ENCODE assay signal across 8 mouse cellular contexts in the genomic region with DNA sequence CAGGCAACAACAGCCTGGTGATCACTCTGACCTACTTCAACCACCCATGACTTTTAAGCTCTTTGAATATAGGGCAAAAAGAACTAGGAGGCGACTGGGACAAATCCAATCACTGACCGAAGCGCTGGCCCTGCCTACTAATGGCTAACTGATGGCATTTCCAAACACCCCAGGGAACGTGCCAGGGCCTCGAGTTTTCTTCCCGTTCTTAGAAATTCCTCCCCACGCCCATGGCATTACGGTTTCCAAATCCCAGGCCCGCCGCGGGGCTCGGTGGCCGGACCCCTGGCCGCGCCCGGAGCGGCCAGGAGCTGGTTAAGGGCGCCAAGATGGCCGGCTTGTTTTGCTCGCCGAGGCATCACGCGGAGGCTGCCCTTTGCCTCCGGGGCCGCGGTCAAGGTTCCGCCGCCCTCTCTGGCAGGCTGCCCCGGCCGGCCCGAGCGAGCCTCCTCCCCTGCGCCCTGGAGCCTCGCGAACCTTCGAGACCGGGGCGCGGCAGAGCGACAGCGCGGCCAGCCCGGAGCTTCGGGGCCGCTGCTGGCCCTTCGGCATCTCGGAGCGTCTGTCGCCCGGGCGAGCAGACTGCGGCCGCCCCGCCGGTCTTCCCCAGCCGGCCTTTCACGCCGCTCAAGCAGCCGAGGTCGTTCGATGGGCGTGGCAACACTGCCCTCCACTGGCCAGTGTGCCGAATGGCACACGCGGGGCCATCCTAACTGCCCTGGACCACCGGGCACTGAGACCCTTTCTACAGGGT. TPM values are rescaled to one million over a fixed set of nuclear protein-coding genes. Genes with fewer than 3 reads are reported as not detected.
A peak's percentile ranks its signal among the peaks of the same experiment; 100 is the strongest.
DNase-seq lines count a peak whose midpoint lies in the region; ATAC-seq and TF ChIP-seq lines count a peak whose summit lies in the region.

No protein-coding gene starts in this region.

- H3K27me3 ChIP-seq in embryonic facial prominence, embryonic 11.5 days (ENCODE audit: control insufficient read depth, insufficient read depth, low read length): no peaks in the 10 kb centered on the region
- no peaks in the 10 kb centered on the region for H3K27me3 ChIP-seq in heart, adult 2 months (ENCODE audit: control insufficient read depth, insufficient read depth, low read length)
- no peaks in the 10 kb centered on the region for H3K27me3 ChIP-seq in kidney, adult 2 months (replicated peaks; ENCODE audit: control insufficient read depth, insufficient read depth, low read length)
- H3K27me3 ChIP-seq in liver, adult 2 months (ENCODE audit: control insufficient read depth, insufficient read depth, low read length): no peaks in the 10 kb centered on the region

- peak; percentile 88 for TF ChIP-seq EP300 in heart, adult 2 months (IDR thresholded peaks at IDR 0.05; ENCODE audit: insufficient read depth, low read depth, low read length)

- WGBS in embryonic facial prominence, embryonic 11.5 days: under 1% methylated on average over 66 of the region's 66 CpGs
- WGBS in heart, adult 2 months: under 1% methylated on average over 64 of the region's 66 CpGs
- under 1% methylated on average over 66 of the region's 66 CpGs for WGBS in kidney, adult 2 months
- under 1% methylated on average over 65 of the region's 66 CpGs for WGBS in liver, adult 2 months

- H3K36me3 ChIP-seq in embryonic facial prominence, embryonic 11.5 days (replicated peaks; ENCODE audit: control insufficient read depth, insufficient read depth, low read depth, low read length): no peaks in the 10 kb centered on the region
- peaks cover 6% of the 10 kb centered on the region; the same call in 1 of the 2 replicates for H3K36me3 ChIP-seq in heart, adult 2 months (ENCODE audit: control insufficient read depth, insufficient read depth, low read length)
- no peaks in the 10 kb centered on the region for H3K36me3 ChIP-seq in kidney, adult 2 months (ENCODE audit: control insufficient read depth, insufficient read depth, low read length)
- no peaks in the 10 kb centered on the region for H3K36me3 ChIP-seq in liver, adult 2 months (ENCODE audit: control insufficient read depth, insufficient read depth, low read length)

- TF ChIP-seq CTCF in heart, adult 2 months (IDR thresholded peaks at IDR 0.05): peak; percentile 91
- TF ChIP-seq CTCF in kidney, adult 2 months (conservative IDR thresholded peaks at IDR 0.05; ENCODE audit: insufficient read depth, insufficient read length, low read depth, low read length): peak; percentile 92
- TF ChIP-seq CTCF in liver, adult 2 months (IDR thresholded peaks at IDR 0.05; ENCODE audit: low read depth, low read length): peak; percentile 95

- peak overlapping the region; percentile 95 for H3K27ac ChIP-seq in embryonic facial prominence, embryonic 11.5 days (replicated peaks; ENCODE audit: low read depth, low read length)
- H3K27ac ChIP-seq in heart, adult 2 months: peak overlapping the region; percentile 99
- peak overlapping the region; percentile 98 for H3K27ac ChIP-seq in kidney, adult 2 months (ENCODE audit: insufficient read depth, low read depth, low read length)
- peak overlapping the region; percentile 92 for H3K27ac ChIP-seq in liver, adult 2 months (replicated peaks; ENCODE audit: insufficient read depth, low read depth, low read length)

- peak; percentile 72 for ATAC-seq in embryonic facial prominence, embryonic 11.5 days (replicated peaks; ENCODE audit: insufficient number of reproducible peaks, low FRiP score, low TSS enrichment, low read depth)
- peak; percentile 47 for ATAC-seq in monocyte, adult 5-6 weeks (replicated peaks; ENCODE audit: insufficient number of reproducible peaks, low FRiP score, low TSS enrichment, poor library complexity, severe bottlenecking)

- intact Hi-C loops in heart, adult 2 months (cut with DNase I): loop anchor here (1.0 to 5.0 kb wide), 4 partner anchors 19 to 519 kb away; a partner anchor contains a TSS

- H3K79me2 ChIP-seq in heart, adult 2 months (replicated peaks; ENCODE audit: control insufficient read depth, insufficient read depth, low read length): no peaks in the 10 kb centered on the region
- peaks cover 3% of the 10 kb centered on the region; the same call in 1 of the 2 replicates for H3K79me2 ChIP-seq in liver, adult 2 months (ENCODE audit: control insufficient read depth, insufficient read depth, low read length)

- peak overlapping the region; percentile 90 for H3K4me2 ChIP-seq in embryonic facial prominence, embryonic 11.5 days (ENCODE audit: low read depth, low read length)

- no peaks in the 10 kb centered on the region for H3K9me3 ChIP-seq in embryonic facial prominence, embryonic 11.5 days (replicated peaks; ENCODE audit: control insufficient read depth, low read length)

- peaks cover 12% of the 10 kb centered on the region for H3K4me1 ChIP-seq in embryonic facial prominence, embryonic 11.5 days (ENCODE audit: control insufficient read depth, insufficient read depth, low read length)
- peaks cover 23% of the 10 kb centered on the region for H3K4me1 ChIP-seq in heart, adult 2 months (ENCODE audit: control insufficient read depth, insufficient read depth, low read length)
- H3K4me1 ChIP-seq in kidney, adult 2 months (ENCODE audit: control insufficient read depth, insufficient read depth, low read length): peaks cover 26% of the 10 kb centered on the region
- peaks cover 34% of the 10 kb centered on the region for H3K4me1 ChIP-seq in liver, adult 2 months (ENCODE audit: control insufficient read depth, insufficient read depth, low read length)

- H3K9ac ChIP-seq in embryonic facial prominence, embryonic 11.5 days (replicated peaks; ENCODE audit: low read length): peak overlapping the region; percentile 90
- peak overlapping the region; percentile 95 for H3K9ac ChIP-seq in heart, adult 2 months (ENCODE audit: low read depth, low read length)
- peak overlapping the region; percentile 73 for H3K9ac ChIP-seq in liver, adult 2 months (ENCODE audit: low read depth, low read length)

- DNase-seq in urinary bladder, adult 18-20 months (ENCODE audit: low spot score in 2 of 2): peak; percentile 83 to 87
- DNase-seq in urinary bladder, postnatal 10 days (ENCODE audit: low spot score): no peak
- peak; percentile 93 for DNase-seq in embryonic facial prominence, embryonic 11.5 days (ENCODE audit: low spot score)
- peak; percentile 95 for DNase-seq in heart, adult 2 months
- peak; percentile 97 for DNase-seq in kidney, adult 2 months
- DNase-seq in liver, adult 2 months (ENCODE audit: extremely low read depth, low read depth, low spot score): peak; percentile 94
- peak; percentile 80 to 84 for DNase-seq in spleen, postnatal 36 days (ENCODE audit: low spot score in 2 of 2)

- peak overlapping the region; percentile 48 for H3K4me3 ChIP-seq in embryonic facial prominence, embryonic 11.5 days (ENCODE audit: low read depth, low read length)
- peak overlapping the region; percentile 53 for H3K4me3 ChIP-seq in heart, adult 2 months
- peak overlapping the region; percentile 47 for H3K4me3 ChIP-seq in kidney, adult 2 months (ENCODE audit: insufficient read depth, low read depth, low read length)
- H3K4me3 ChIP-seq in liver, adult 2 months (ENCODE audit: insufficient read depth, low read depth, low read length): peak overlapping the region; percentile 43

- TF ChIP-seq POLR2A in heart, adult 2 months (IDR thresholded peaks at IDR 0.05; ENCODE audit: insufficient read depth, low read depth, low read length): 0 out of 2 replicates have a peak, but pooled peaks have one; percentile 47
- TF ChIP-seq POLR2A in kidney, adult 2 months (IDR thresholded peaks at IDR 0.05; ENCODE audit: low read depth, low read length): no peak
- 0 out of 2 replicates have a peak, but pooled peaks have one; percentile 36 for TF ChIP-seq POLR2A in liver, adult 2 months (IDR thresholded peaks at IDR 0.05; ENCODE audit: extremely low read depth, insufficient read depth, low read length)

RNA-seq across cellular contexts. Expression of a gene that starts 19.6 kb away (rescaled TPM):
- 154 and 160 TPM in 2 replicates for polyA plus RNA-seq in embryonic facial prominence, embryonic 11.5 days (2014; fragmentation: Nextera tagmentation; extraction: Ambion mirVana)
- 10 to 100 TPM; 74.4 to 79.4 TPM for total RNA-seq in heart, adult 2 months (2021)
- polyA plus RNA-seq in heart, adult 2 months (2012; rRNA removed): 43.3 and 65.0 TPM in 2 replicates
- 109 and 111 TPM in 2 replicates for polyA plus RNA-seq in kidney, adult 2 months (2012; rRNA removed)
- 15.4 and 21.8 TPM in 2 replicates for total RNA-seq in liver, adult 2 months (2014; rRNA removed)
- 125 and 162 TPM in 2 replicates for polyA plus RNA-seq in liver, adult 2 months (2012; rRNA removed)
- 42.9 to 74.7 TPM (median 44.7 TPM) in 3 replicates for total RNA-seq in monocyte, adult 5-6 weeks (2017)
